Mouse (Mus musculus) embryo, embryonic 10 days (tissue): ENCODE data around the gene Efna1.

Experiments used
- DNase-seq: peaks from one replicate; pipeline ENCODE4 v3.0.0-alpha.2; 2015; ENCODE audit warnings: low spot score

The Efna1 gene

GRCm38 (mm10) chr3:89305551-89306325 is 24.8 kb upstream of the Efna1 start:
- no peak for DNase-seq

GRCm38 (mm10) chr3:89305105-89305504 is 24.2 kb upstream of the Efna1 start:
- DNase-seq: no peak

- DNase-seq: no peak
These were observed 23.5 kb upstream of the Efna1 start for GRCm38 (mm10) chr3:89304440-89304839.

- no peak for DNase-seq
These were observed 19.6 kb upstream of the Efna1 start for GRCm38 (mm10) chr3:89300514-89300913.

GRCm38 (mm10) chr3:89300071-89300470 is 19.1 kb upstream of the Efna1 start:
- DNase-seq: no peak

GRCm38 (mm10) chr3:89299499-89299898 is 18.6 kb upstream of the Efna1 start:
- DNase-seq: peak; percentile 66

GRCm38 (mm10) chr3:89298908-89299307 is 18.0 kb upstream of the Efna1 start:
- DNase-seq: no peak

GRCm38 (mm10) chr3:89296761-89297396 is 15.9 kb upstream of the Efna1 start:
- DNase-seq: no peak

GRCm38 (mm10) chr3:89295685-89296230 is 14.8 kb upstream of the Efna1 start:
- no peak for DNase-seq

- no peak for DNase-seq
These were observed 13.3 kb upstream of the Efna1 start for GRCm38 (mm10) chr3:89294195-89294594.

- DNase-seq: no peak
These were observed 12.4 kb upstream of the Efna1 start for GRCm38 (mm10) chr3:89293247-89293918.

- no peak for DNase-seq
These were observed 11.4 kb upstream of the Efna1 start for GRCm38 (mm10) chr3:89292303-89292702.

- DNase-seq: no peak
These were observed 10.9 kb upstream of the Efna1 start for GRCm38 (mm10) chr3:89291874-89292273.

- peak; percentile 29 for DNase-seq
These were observed 7.6 kb upstream of the Efna1 start for GRCm38 (mm10) chr3:89288503-89288928.

- no peak for DNase-seq
These were observed 6.3 kb upstream of the Efna1 start for GRCm38 (mm10) chr3:89287286-89287685.

GRCm38 (mm10) chr3:89285526-89285925 is 4.6 kb upstream of the Efna1 start:
- DNase-seq: no peak

GRCm38 (mm10) chr3:89284261-89284660 is 3.3 kb upstream of the Efna1 start:
- DNase-seq: no peak

GRCm38 (mm10) chr3:89282291-89282643 is 1.3 kb upstream of the Efna1 start:
- no peak for DNase-seq

GRCm38 (mm10) chr3:89281579-89282290 is 793 bp upstream of the Efna1 start:
- DNase-seq: peak; percentile 96

- peak; percentile 63 for DNase-seq
These were observed 814 bp downstream of the Efna1 start for GRCm38 (mm10) chr3:89280050-89280605.

- DNase-seq: peak; percentile 89
These were observed 1.6 kb downstream of the Efna1 start for GRCm38 (mm10) chr3:89279153-89279890.
